Mouse (Mus musculus): Measurements from ENCODE around the gene Olfr157.

The Olfr157 gene

GRCm38 (mm10) chr4:43840101-43840500, at the start of gene Olfr157:
Gene Olfr157 (minus strand): TSS chr4:43840201.
- in situ Hi-C loops (cut with MboI; ENCODE audit: low pct_unique_long_range_greater_than_20kb in 1 of 2, low sequenced_read_pairs in 2 of 2, unreplicated experiment in 1 of 2) = no loop called here

GRCm38 (mm10) chr4:43884196-43884595, 44.2 kb upstream of the Olfr157 start:
- in situ Hi-C loops (cut with MboI; ENCODE audit: low pct_unique_long_range_greater_than_20kb in 1 of 2, low sequenced_read_pairs in 2 of 2, unreplicated experiment in 1 of 2) = no loop called here

DNA sequence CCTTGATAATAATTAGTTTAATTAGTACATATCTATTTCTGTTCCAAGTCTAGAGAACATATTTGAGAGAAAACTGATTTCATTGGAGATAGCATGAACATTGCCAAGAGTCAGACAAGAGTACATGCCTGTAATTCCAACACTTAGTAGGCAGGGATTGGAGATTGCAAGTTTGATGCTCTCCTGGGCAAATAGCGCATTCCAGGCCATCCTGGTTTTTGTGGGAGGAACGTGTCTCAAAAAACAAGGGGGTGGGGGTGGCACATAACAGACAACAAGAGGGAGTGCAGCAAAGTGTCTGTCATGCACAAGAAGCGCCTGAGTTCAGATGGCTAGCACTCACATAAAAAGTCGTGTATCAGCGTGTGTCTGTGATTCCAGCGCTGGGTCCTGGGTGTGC, 39.6 kb upstream of the Olfr157 start:
- in situ Hi-C loops (cut with MboI; ENCODE audit: low pct_unique_long_range_greater_than_20kb in 1 of 2, low sequenced_read_pairs in 2 of 2, unreplicated experiment in 1 of 2) = no loop called here

DNA sequence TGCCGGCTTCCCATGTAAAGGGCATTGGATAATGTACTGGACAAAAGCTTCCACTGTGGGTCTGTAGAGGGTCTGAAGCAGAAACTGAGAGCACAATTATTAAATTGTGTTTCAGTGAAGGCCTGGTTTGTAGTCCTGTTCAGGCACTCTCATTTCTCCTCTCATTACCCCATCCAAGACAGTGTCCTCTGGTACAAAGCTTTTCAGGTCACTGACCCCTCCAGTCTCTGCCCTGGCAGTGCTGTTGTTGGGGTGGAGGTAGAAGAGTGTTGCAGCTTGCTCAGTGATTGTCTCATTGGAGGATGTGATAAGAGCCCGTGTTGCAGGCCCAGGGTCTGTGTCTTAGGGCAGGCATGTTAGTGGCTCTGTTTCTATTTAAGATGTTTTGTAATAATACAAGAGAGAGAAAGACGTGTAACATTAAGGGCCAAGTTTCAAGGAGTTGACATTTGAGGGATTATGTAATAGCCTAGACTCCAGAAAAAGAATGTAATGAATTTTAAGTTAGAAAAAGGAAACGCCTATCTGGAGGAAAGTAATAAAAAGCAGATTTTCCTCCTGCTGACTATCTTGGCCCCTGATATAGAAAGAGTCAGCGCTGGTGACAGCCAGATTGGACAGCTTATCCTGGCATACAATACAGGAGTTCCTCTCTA, 38.2 kb upstream of the Olfr157 start:
- in situ Hi-C loops (cut with MboI; ENCODE audit: low pct_unique_long_range_greater_than_20kb in 1 of 2, low sequenced_read_pairs in 2 of 2, unreplicated experiment in 1 of 2) = no loop called here

DNA sequence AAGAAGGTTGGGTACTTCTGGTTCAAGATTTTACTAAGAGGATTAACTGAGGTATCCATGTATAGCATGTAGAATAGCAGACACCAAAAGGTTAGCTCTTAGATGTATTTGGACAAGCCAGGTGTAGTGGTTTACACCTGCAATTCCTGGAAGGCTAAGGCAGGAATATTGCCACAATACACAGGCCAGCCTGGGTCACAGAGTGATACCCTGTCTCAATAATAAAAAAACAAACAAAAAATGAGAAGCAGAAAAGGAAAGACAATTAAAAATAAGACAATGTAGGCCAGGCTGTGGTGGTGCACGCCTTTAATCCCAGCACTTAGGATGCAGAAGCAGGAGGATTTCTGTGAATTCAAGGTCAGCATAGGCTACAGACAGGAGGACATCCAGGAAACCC, 37.2 kb upstream of the Olfr157 start:
- in situ Hi-C loops (cut with MboI; ENCODE audit: low pct_unique_long_range_greater_than_20kb in 1 of 2, low sequenced_read_pairs in 2 of 2, unreplicated experiment in 1 of 2) = no loop called here

DNA sequence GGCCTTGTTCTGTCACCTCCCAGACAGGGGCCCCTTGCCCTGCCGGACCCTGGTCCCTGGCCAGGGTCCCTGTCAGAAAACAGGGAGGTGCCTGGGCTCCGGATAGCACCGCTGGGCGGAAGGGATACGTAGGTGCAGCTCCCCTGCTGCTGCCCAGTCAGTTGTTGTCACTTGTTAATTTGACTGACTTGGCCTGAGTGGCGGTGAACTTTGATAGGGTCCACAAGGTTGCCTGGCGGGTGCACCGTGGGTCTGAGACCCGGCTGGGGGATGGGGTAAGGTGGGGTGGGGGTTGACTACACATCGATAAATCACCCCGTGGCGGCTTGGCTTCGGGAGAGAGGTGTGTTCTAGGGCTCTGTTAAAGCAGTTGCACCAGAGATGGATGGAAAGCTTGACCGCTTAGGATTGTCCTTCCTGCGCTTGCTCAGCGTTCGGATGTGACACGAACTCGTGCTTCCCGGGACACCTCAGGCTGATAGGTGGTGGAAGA, 36.0 kb upstream of the Olfr157 start:
- in situ Hi-C loops (cut with MboI; ENCODE audit: low pct_unique_long_range_greater_than_20kb in 1 of 2, low sequenced_read_pairs in 2 of 2, unreplicated experiment in 1 of 2) = no loop called here

GRCm38 (mm10) chr4:43875160-43875918, 35.3 kb upstream of the Olfr157 start, which contains the start of gene Reck:
Gene Reck (plus strand): TSS chr4:43875530.
- in situ Hi-C loops (cut with MboI; ENCODE audit: low pct_unique_long_range_greater_than_20kb in 1 of 2, low sequenced_read_pairs in 2 of 2, unreplicated experiment in 1 of 2) = no loop called here

DNA sequence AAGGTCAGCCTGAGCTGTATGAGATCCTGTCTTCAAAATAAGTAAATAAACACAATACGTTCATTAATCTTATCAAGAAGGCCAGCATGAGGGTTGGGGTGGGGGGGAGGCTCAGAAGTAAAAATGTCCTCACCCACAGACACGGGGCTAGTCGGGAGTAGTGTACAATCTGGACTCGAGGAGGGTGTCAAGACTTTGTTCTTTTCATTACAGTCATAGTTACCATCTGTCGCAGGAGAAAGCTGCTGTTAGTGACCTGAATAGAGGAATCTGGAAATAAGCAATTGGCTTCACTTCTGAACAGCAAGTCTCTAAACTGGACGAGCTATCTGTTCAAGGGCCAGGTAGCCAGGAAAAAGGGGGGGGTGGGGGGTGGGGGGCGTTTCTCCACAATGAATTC, 34.5 kb upstream of the Olfr157 start:
- in situ Hi-C loops (cut with MboI; ENCODE audit: low pct_unique_long_range_greater_than_20kb in 1 of 2, low sequenced_read_pairs in 2 of 2, unreplicated experiment in 1 of 2) = no loop called here

GRCm38 (mm10) chr4:43869821-43870220, 29.8 kb upstream of the Olfr157 start:
- in situ Hi-C loops (cut with MboI; ENCODE audit: low pct_unique_long_range_greater_than_20kb in 1 of 2, low sequenced_read_pairs in 2 of 2, unreplicated experiment in 1 of 2) = no loop called here

- in situ Hi-C loops (cut with MboI; ENCODE audit: low pct_unique_long_range_greater_than_20kb in 1 of 2, low sequenced_read_pairs in 2 of 2, unreplicated experiment in 1 of 2) = no loop called here
Measured at GRCm38 (mm10) chr4:43863298-43863697, 23.3 kb upstream of the Olfr157 start.

DNA sequence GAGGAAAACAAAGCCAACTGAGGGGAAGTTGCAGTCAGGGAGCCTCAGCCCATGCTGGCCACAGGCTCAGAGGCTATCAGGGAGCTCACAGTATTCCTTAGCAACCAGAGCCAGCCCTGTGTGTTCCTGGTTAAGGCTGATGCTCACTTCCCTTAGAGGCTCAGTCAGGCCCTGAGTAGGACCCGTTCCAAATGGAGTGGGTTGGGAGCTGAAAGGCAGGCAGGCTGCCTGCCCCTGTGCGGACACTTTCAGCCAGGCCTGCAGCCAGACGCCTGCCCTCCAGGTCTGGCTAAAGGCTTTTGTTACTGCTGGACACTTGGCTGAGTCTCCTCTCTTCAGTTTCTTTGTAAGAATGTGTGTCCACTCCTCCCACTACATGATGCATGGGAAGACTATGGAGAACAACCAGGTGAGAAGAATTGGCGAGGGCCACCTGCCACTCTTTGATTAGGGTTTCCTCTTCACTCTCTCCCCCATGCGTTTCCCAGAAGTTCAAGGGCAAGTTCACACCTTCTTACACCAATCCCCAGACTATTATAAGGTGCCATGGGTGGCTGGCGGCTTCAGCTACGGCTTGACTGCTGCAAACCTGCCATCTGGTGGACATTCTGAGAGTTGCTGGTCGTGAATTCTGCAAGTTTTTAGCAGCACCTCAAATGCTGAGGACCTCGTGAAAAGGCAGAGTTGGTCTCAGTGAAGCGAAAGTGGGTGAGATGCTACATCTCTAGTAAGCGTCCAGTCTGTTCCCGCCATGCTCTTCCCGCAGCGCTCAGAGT, 20.9 kb upstream of the Olfr157 start:
- in situ Hi-C loops (cut with MboI; ENCODE audit: low pct_unique_long_range_greater_than_20kb in 1 of 2, low sequenced_read_pairs in 2 of 2, unreplicated experiment in 1 of 2) = no loop called here

GRCm38 (mm10) chr4:43859886-43860285, 19.9 kb upstream of the Olfr157 start:
- in situ Hi-C loops (cut with MboI; ENCODE audit: low pct_unique_long_range_greater_than_20kb in 1 of 2, low sequenced_read_pairs in 2 of 2, unreplicated experiment in 1 of 2) = no loop called here

DNA sequence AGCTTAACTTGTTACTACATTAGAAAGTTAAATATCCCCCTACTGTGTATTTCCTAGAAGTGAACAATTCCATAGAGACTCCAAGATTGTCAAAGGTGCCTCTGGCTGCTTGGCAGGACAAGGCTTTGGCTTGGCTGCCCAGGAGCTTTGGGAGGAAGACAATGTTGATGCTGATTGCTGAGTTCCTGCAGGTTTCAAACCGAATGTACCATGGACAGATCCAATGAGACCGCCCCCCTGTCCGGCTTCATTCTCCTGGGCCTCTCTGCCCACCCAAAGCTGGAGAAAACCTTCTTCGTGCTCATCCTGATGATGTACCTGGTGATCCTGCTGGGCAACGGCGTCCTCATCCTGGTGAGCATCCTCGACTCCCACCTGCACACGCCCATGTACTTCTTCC, 14.1 kb upstream of the Olfr157 start:
- in situ Hi-C loops (cut with MboI; ENCODE audit: low pct_unique_long_range_greater_than_20kb in 1 of 2, low sequenced_read_pairs in 2 of 2, unreplicated experiment in 1 of 2) = loop anchor here in 1 of 2 experiments (5.0 kb wide), 1 partner anchor 87 kb away; no protein-coding TSS in a partner anchor

DNA sequence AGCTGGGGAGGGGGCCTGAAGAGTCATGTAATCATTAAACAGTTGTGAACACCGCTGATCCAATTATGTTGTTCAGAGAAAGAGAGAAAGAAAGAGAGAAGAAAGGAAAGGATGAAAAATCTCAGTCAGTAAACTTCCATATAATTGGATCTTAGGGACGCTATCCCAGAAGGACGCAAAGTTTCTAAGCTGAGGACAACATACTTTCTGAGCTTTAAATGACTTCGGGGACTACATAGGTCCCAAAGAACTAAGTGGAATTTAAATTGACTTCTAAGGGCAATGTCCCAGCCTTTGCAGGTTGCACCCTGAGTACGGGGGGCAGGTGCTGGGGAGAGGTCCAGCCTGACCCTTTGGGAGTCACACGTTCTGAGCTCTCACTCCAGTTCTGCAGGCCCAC, 11.3 kb upstream of the Olfr157 start, which contains the start of gene Olfr155:
Gene Olfr155, plus strand, starts transcription at position 301 of the 400 bp plus-strand sequence.
- in situ Hi-C loops (cut with MboI; ENCODE audit: low pct_unique_long_range_greater_than_20kb in 1 of 2, low sequenced_read_pairs in 2 of 2, unreplicated experiment in 1 of 2) = loop anchor here in 1 of 2 experiments (5.0 kb wide), 1 partner anchor 84 kb away; no protein-coding TSS in a partner anchor

- in situ Hi-C loops (cut with MboI; ENCODE audit: low pct_unique_long_range_greater_than_20kb in 1 of 2, low sequenced_read_pairs in 2 of 2, unreplicated experiment in 1 of 2) = loop anchor here in 1 of 2 experiments (10.0 kb wide), 1 partner anchor 74 kb away; no protein-coding TSS in a partner anchor
Measured at GRCm38 (mm10) chr4:43838326-43838725, 1.7 kb downstream of the Olfr157 start.

GRCm38 (mm10) chr4:43834749-43835148, 5.3 kb downstream of the Olfr157 start:
- in situ Hi-C loops (cut with MboI; ENCODE audit: low pct_unique_long_range_greater_than_20kb in 1 of 2, low sequenced_read_pairs in 2 of 2, unreplicated experiment in 1 of 2) = loop anchor here in 1 of 2 experiments (10.0 kb wide), 1 partner anchor 70 kb away; no protein-coding TSS in a partner anchor

GRCm38 (mm10) chr4:43833752-43834151, 6.2 kb downstream of the Olfr157 start:
- in situ Hi-C loops (cut with MboI; ENCODE audit: low pct_unique_long_range_greater_than_20kb in 1 of 2, low sequenced_read_pairs in 2 of 2, unreplicated experiment in 1 of 2) = loop anchor here in 1 of 2 experiments (10.0 kb wide), 1 partner anchor 69 kb away; no protein-coding TSS in a partner anchor

- in situ Hi-C loops (cut with MboI; ENCODE audit: low pct_unique_long_range_greater_than_20kb in 1 of 2, low sequenced_read_pairs in 2 of 2, unreplicated experiment in 1 of 2) = loop anchor here in 1 of 2 experiments (10.0 kb wide), 1 partner anchor 67 kb away; no protein-coding TSS in a partner anchor
Measured at GRCm38 (mm10) chr4:43832031-43832430, 8.0 kb downstream of the Olfr157 start.
